Mouse (Mus musculus): ENCODE data around the gene Ak3. TPM values are rescaled to one million over a fixed set of nuclear protein-coding genes. Genes with fewer than 3 reads are reported as not detected.

Ak3 gene
- polyA plus RNA-seq, 1 experiment from 2014 or later, result 83.8 TPM

Other genes with a start within 250 kb of the Ak3 start
- gene Slc1a1, start 212.9 kb downstream of the Ak3 start, polyA plus RNA-seq (2014; fragmentation: Nextera tagmentation; extraction: Ambion mirVana), result 0.71 and 0.98 TPM in 2 replicates
- gene Plpp6, start 84.0 kb downstream of the Ak3 start, polyA plus RNA-seq (2014; fragmentation: Nextera tagmentation; extraction: Ambion mirVana), result 6.1 and 6.4 TPM in 2 replicates
- 0.19 and 1.2 TPM in 2 replicates for gene 4430402I18Rik, start 80.2 kb downstream of the Ak3 start, polyA plus RNA-seq (2014; fragmentation: Nextera tagmentation; extraction: Ambion mirVana)
- 52.0 and 55.7 TPM in 2 replicates for gene Cdc37l1, start 57.6 kb downstream of the Ak3 start, polyA plus RNA-seq (2014; fragmentation: Nextera tagmentation; extraction: Ambion mirVana)
- 52.2 and 54.5 TPM in 2 replicates for gene Rcl1, start 53.4 kb upstream of the Ak3 start, polyA plus RNA-seq (2014; fragmentation: Nextera tagmentation; extraction: Ambion mirVana)
- gene Jak2, start 203.9 kb upstream of the Ak3 start, polyA plus RNA-seq (2014; fragmentation: Nextera tagmentation; extraction: Ambion mirVana), result 13.2 and 14.6 TPM in 2 replicates

Data from forebrain, embryonic 11.5 days (tissue).